Mouse (Mus musculus): ENCODE data around the gene Arhgef25.

- no peak for TF ChIP-seq CTCF (IDR thresholded peaks at IDR 0.05; ENCODE audit: control insufficient read depth, insufficient read depth, insufficient read length)
- no peak for TF ChIP-seq CEBPB (IDR thresholded peaks at IDR 0.05; ENCODE audit: low read depth)
- TF ChIP-seq MAX (IDR thresholded peaks at IDR 0.05) = no peak
Measured at GRCm38 (mm10) chr10:127176756-127177155, 13.1 kb downstream of the Arhgef25 start.
